Mouse (Mus musculus): ENCODE measurements around the gene Fthl17d. TPM values are rescaled to one million over a fixed set of nuclear protein-coding genes. Genes with fewer than 3 reads are reported as not detected.
"Not testable (repeated sequence)": the region's sequence is repeated elsewhere in the genome, so short reads cannot be mapped to it uniquely, and the experiment has no call there.

The Fthl17d gene
- total RNA-seq (2022): not detected

- not testable (repeated sequence) for DNase-seq (ENCODE audit: low spot score in 2 of 2)
Measured at GRCm38 (mm10) chrX:8986655-8987054, at the start of gene Fthl17d. Fthl17d (minus strand) TSS chrX:8986755.

DNA sequence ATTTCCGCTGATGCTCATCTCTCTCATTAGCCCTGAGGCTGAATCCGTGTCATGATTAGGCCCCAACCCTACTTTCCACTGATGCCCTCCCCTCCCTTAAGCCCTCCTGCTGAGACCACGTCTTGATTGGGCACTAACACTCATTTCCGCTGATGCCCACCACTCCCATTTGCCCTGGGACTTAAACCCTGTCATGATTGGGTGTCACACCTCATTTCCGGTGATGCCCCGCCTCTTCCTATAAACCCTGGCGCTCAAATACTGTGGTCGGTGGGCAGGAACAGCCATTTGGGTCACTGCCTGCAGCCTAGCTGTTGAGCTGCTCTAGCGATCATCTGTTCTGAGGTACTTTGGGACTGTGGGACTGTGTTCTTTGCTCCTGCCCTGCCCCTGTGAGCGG is 46.6 kb upstream of the Fthl17d start, which contains the start of gene Fthl17e:
Fthl17e (plus strand) TSS at position 301 of the 400 bp plus-strand sequence.
- DNase-seq (ENCODE audit: low spot score in 2 of 2): not testable (repeated sequence)

- no peak for DNase-seq (ENCODE audit: low spot score in 2 of 2)
Measured at GRCm38 (mm10) chrX:9019481-9019880, 32.9 kb upstream of the Fthl17d start.

- DNase-seq (ENCODE audit: low spot score in 2 of 2): no peak
Measured at GRCm38 (mm10) chrX:9016079-9016478, 29.5 kb upstream of the Fthl17d start.

DNA sequence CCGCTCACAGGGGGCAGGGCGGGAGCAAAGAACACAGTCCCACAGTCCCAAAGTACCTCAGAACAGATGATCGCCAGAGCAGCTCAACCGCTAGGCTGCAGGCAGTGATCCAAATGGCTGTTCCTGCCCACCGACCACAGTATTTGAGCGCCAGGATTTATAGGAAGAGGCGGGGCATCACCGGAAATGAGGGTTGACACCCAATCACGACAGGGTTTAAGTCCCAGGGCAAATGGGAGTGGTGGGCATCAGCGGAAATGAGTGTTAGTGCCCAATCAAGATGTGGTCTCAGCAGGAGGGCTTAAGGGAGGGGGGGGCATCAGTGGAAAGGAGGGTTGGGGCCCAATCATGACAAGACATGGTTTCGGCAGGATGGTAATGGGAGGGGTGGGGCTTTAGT is 10.1 kb downstream of the Fthl17d start, which contains the start of gene Fthl17c:
Fthl17c (minus strand) TSS at position 101 of the 400 bp plus-strand sequence.
- not testable (repeated sequence) for DNase-seq (ENCODE audit: low spot score in 2 of 2)

- peak in 1 of 2 experiments; percentile 9 for DNase-seq (ENCODE audit: low spot score in 2 of 2)
Measured at GRCm38 (mm10) chrX:8964618-8965017, 21.9 kb downstream of the Fthl17d start.

GRCm38 (mm10) chrX:8962875-8963274 is 23.7 kb downstream of the Fthl17d start, which contains the start of gene Fthl17b:
Fthl17b (minus strand) TSS chrX:8962975.
- not testable (repeated sequence) for DNase-seq (ENCODE audit: low spot score in 2 of 2)

- DNase-seq (ENCODE audit: low spot score in 2 of 2): peak; percentile 73 to 89
Measured at GRCm38 (mm10) chrX:8948130-8948805, 38.3 kb downstream of the Fthl17d start.

DNA sequence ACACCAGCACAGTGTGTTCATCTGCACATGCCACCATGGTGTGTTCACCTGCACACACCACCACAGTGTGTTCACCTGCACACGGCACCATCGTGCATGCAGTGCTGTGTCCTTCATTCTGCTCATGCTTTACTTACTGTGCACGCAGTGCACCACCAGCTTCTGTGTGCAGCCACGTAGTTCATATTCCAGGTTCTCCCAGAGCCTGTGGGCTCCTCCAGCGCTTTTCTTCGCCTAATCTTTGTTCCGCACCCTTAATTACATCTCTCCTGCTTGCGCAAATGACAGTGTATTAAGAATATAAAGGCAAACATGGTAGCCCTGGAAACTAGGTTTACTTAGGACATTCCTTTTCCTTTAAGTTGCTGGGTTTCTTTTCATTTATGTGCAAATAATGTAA is 42.5 kb downstream of the Fthl17d start:
- no peak for DNase-seq (ENCODE audit: low spot score in 2 of 2)

Other genes with a start within 250 kb of the Fthl17d start
- gene Ssx9, start 238.3 kb downstream of the Fthl17d start, total RNA-seq (2022): under 1 TPM in 1 of 4 experiments, not detected in 3; 0.78 TPM
- gene Ssxb5, start 183.1 kb downstream of the Fthl17d start, total RNA-seq (2022): not detected
- not detected for gene Gm6592, start 142.8 kb downstream of the Fthl17d start, total RNA-seq (2022)
- gene Gm5751, start 112.5 kb downstream of the Fthl17d start, total RNA-seq (2022): not detected
- gene B630019K06Rik, start 94.4 kb downstream of the Fthl17d start, total RNA-seq (2022): 10 to 100 TPM; 32.7 to 36.7 (median 33.4) TPM
- not detected for gene Fthl17b, start 23.8 kb downstream of the Fthl17d start, total RNA-seq (2022)
- gene Fthl17c, start 10.2 kb downstream of the Fthl17d start, total RNA-seq (2022): not detected
- not detected for gene Fthl17e, start 46.7 kb upstream of the Fthl17d start, total RNA-seq (2022)
- gene Fthl17f, start 76.3 kb upstream of the Fthl17d start, total RNA-seq (2022): not detected
- gene 4930402K13Rik, start 117.8 kb upstream of the Fthl17d start, total RNA-seq (2022): not detected
- 1 to 10 TPM; 5.0 to 6.1 (median 5.9) TPM for gene Lancl3, start 213.1 kb upstream of the Fthl17d start, total RNA-seq (2022)

Data from layer of hippocampus, adult 8-10 months (tissue).